ENCODE assay signal across 9 mouse cellular contexts in genomic region chr8:84712759-84713120, GRCm38 (mm10). TPM values are rescaled to one million over a fixed set of nuclear protein-coding genes. Genes with fewer than 3 reads are reported as not detected.
DNase-seq lines count a peak whose midpoint lies in the region; ATAC-seq lines count a peak whose summit lies in the region.
"Had no signal": no experiment of that assay in that cellular context is flagged by ENCODE, and none has a peak within 500 bp of the region (broad histone marks: within the 10 kb centered on the region; RNA-seq: fewer than 3 reads in every experiment).

No protein-coding gene starts in this region.

- peaks cover 37% of the 10 kb centered on the region for H3K4me1 ChIP-seq in kidney, embryonic 14.5 days (ENCODE audit: control insufficient read depth, insufficient read depth, low read length)
- H3K4me1 ChIP-seq in embryonic facial prominence, embryonic 14.5 days (ENCODE audit: control insufficient read depth, insufficient read depth, low read length) = peaks cover 63% of the 10 kb centered on the region
- peaks cover 51% of the 10 kb centered on the region for H3K4me1 ChIP-seq in hindbrain, embryonic 14.5 days (replicated peaks; ENCODE audit: control insufficient read depth, insufficient read depth, low read length)
- H3K4me1 ChIP-seq in midbrain, embryonic 16.5 days (ENCODE audit: control insufficient read depth, insufficient read depth, low read length) = peaks cover 24% of the 10 kb centered on the region

- no peak for DNase-seq in kidney, postnatal 10 days
- no peak for DNase-seq in embryonic facial prominence, embryonic 14.5 days (ENCODE audit: low spot score)
- no peak for DNase-seq in hindbrain, embryonic 14.5 days (ENCODE audit: low spot score)
- DNase-seq in cerebellum, adult 18-20 months = no peak
- no peak for DNase-seq in cerebellum, adult 8-10 months
- no peak for DNase-seq in urinary bladder, postnatal 36 days (ENCODE audit: low spot score in 2 of 2)
- DNase-seq: thymus, adult 2 months had no signal

- 24% methylated on average over 3 of the region's 3 CpGs for WGBS in kidney, embryonic 14.5 days
- WGBS in embryonic facial prominence, embryonic 14.5 days = 6% methylated on average over 3 of the region's 3 CpGs
- 9% methylated on average over 3 of the region's 3 CpGs for WGBS in hindbrain, embryonic 14.5 days
- 15% methylated on average over 3 of the region's 3 CpGs for WGBS in midbrain, embryonic 16.5 days

- H3K27me3 ChIP-seq in kidney, embryonic 14.5 days (ENCODE audit: control insufficient read depth, insufficient read depth, low read length) = peaks cover 55% of the 10 kb centered on the region
- peaks cover 10% of the 10 kb centered on the region for H3K27me3 ChIP-seq in embryonic facial prominence, embryonic 14.5 days (replicated peaks; ENCODE audit: control insufficient read depth, insufficient read depth, low read length)
- H3K27me3 ChIP-seq in hindbrain, embryonic 14.5 days (ENCODE audit: control insufficient read depth, insufficient read depth, low read length) = peaks cover 50% of the 10 kb centered on the region
- peaks cover 2% of the 10 kb centered on the region; the same call in 1 of the 2 replicates for H3K27me3 ChIP-seq in midbrain, embryonic 16.5 days (ENCODE audit: control insufficient read depth, insufficient read depth, low read depth, low read length)

- ATAC-seq in kidney, embryonic 14.5 days (ENCODE audit: low FRiP score, low TSS enrichment) = no peak
- ATAC-seq in embryonic facial prominence, embryonic 14.5 days (ENCODE audit: low read depth) = peak; percentile 60
- ATAC-seq in hindbrain, embryonic 14.5 days (ENCODE audit: low FRiP score) = peak; percentile 14; the same call in 1 of the 2 replicates
- ATAC-seq in midbrain, embryonic 16.5 days = no peak

- no peaks in the 10 kb centered on the region for H3K36me3 ChIP-seq in kidney, embryonic 14.5 days (ENCODE audit: control insufficient read depth, insufficient read depth, low read length)
- peaks cover 60% of the 10 kb centered on the region for H3K36me3 ChIP-seq in embryonic facial prominence, embryonic 14.5 days (ENCODE audit: control insufficient read depth, insufficient read depth, low read length)
- no peaks in the 10 kb centered on the region for H3K36me3 ChIP-seq in hindbrain, embryonic 14.5 days (replicated peaks; ENCODE audit: control insufficient read depth, insufficient read depth)
- H3K36me3 ChIP-seq in midbrain, embryonic 16.5 days (ENCODE audit: control insufficient read depth, insufficient read depth, low read length) = no peaks in the 10 kb centered on the region

- peak overlapping the region; percentile 5; the same call in 1 of the 2 replicates for H3K9ac ChIP-seq in kidney, embryonic 14.5 days (ENCODE audit: low read depth, low read length)
- peak overlapping the region; percentile 38; the same call in 1 of the 2 replicates for H3K9ac ChIP-seq in embryonic facial prominence, embryonic 14.5 days (ENCODE audit: low read depth, low read length)
- no peak overlapping the region for H3K9ac ChIP-seq in hindbrain, embryonic 14.5 days
- no peak overlapping the region for H3K9ac ChIP-seq in midbrain, embryonic 16.5 days (ENCODE audit: low read depth, low read length)

- H3K4me3 ChIP-seq in kidney, embryonic 14.5 days (ENCODE audit: low read length) = no peak overlapping the region
- H3K4me3 ChIP-seq in embryonic facial prominence, embryonic 14.5 days (ENCODE audit: low read depth, low read length) = no peak overlapping the region
- no peak overlapping the region for H3K4me3 ChIP-seq in hindbrain, embryonic 14.5 days (replicated peaks; ENCODE audit: low read length)
- no peak overlapping the region for H3K4me3 ChIP-seq in midbrain, embryonic 16.5 days (ENCODE audit: low read depth, low read length)

- H3K4me2 ChIP-seq in kidney, embryonic 14.5 days (replicated peaks; ENCODE audit: low read depth, low read length) = no peak overlapping the region
- peak overlapping the region; percentile 41 for H3K4me2 ChIP-seq in embryonic facial prominence, embryonic 14.5 days (ENCODE audit: low read depth, low read length)
- H3K4me2 ChIP-seq in hindbrain, embryonic 14.5 days (replicated peaks) = no peak overlapping the region
- no peak overlapping the region for H3K4me2 ChIP-seq in midbrain, embryonic 16.5 days (ENCODE audit: low read length)

- no peaks in the 10 kb centered on the region for H3K9me3 ChIP-seq in kidney, embryonic 14.5 days (ENCODE audit: control insufficient read depth, low read length)
- H3K9me3 ChIP-seq in embryonic facial prominence, embryonic 14.5 days (ENCODE audit: control insufficient read depth, low read length) = no peaks in the 10 kb centered on the region
- H3K9me3 ChIP-seq in hindbrain, embryonic 14.5 days (ENCODE audit: control insufficient read depth, low read length) = no peaks in the 10 kb centered on the region
- no peaks in the 10 kb centered on the region for H3K9me3 ChIP-seq in midbrain, embryonic 16.5 days (replicated peaks; ENCODE audit: control insufficient read depth, low read length, poor library complexity, severe bottlenecking)

- H3K27ac ChIP-seq in kidney, embryonic 14.5 days (ENCODE audit: low read depth, low read length) = peak overlapping the region; percentile 85
- peak overlapping the region; percentile 93 for H3K27ac ChIP-seq in embryonic facial prominence, embryonic 14.5 days (replicated peaks; ENCODE audit: low read depth, low read length)
- H3K27ac ChIP-seq in hindbrain, embryonic 14.5 days = peak overlapping the region; percentile 90
- H3K27ac ChIP-seq in midbrain, embryonic 16.5 days (ENCODE audit: low read length) = peak overlapping the region; percentile 54

RNA-seq across cellular contexts. Expression of gene G430095P16Rik, which starts 10.1 kb away (rescaled TPM):
- polyA plus RNA-seq in kidney, embryonic 14.5 days (2014; fragmentation: Nextera tagmentation; extraction: Ambion mirVana) = 1.7 and 2.8 TPM in 2 replicates
- polyA plus RNA-seq in embryonic facial prominence, embryonic 14.5 days (2014; fragmentation: Nextera tagmentation; extraction: Ambion mirVana) = 2.0 and 2.7 TPM in 2 replicates
- 0.55 and 0.71 TPM in 2 replicates for polyA plus RNA-seq in hindbrain, embryonic 14.5 days (2014; fragmentation: Nextera tagmentation; extraction: Ambion mirVana)
- 0.80 and 1.1 TPM in 2 replicates for polyA plus RNA-seq in midbrain, embryonic 16.5 days (2015; fragmentation: Nextera tagmentation; extraction: Ambion mirVana)

RNA-seq across cellular contexts. Expression of gene Lyl1, which starts 11.5 kb away (rescaled TPM):
- polyA plus RNA-seq in kidney, embryonic 14.5 days (2014; fragmentation: Nextera tagmentation; extraction: Ambion mirVana) = 6.3 and 8.9 TPM in 2 replicates
- 5.8 and 6.8 TPM in 2 replicates for polyA plus RNA-seq in embryonic facial prominence, embryonic 14.5 days (2014; fragmentation: Nextera tagmentation; extraction: Ambion mirVana)
- polyA plus RNA-seq in hindbrain, embryonic 14.5 days (2014; fragmentation: Nextera tagmentation; extraction: Ambion mirVana) = 3.8 and 5.1 TPM in 2 replicates
- polyA plus RNA-seq in midbrain, embryonic 16.5 days (2015; fragmentation: Nextera tagmentation; extraction: Ambion mirVana) = 2.2 and 3.1 TPM in 2 replicates

RNA-seq across cellular contexts. Expression of gene Nacc1, which starts 25.1 kb away (rescaled TPM):
- polyA plus RNA-seq in kidney, embryonic 14.5 days (2014; fragmentation: Nextera tagmentation; extraction: Ambion mirVana) = 28.1 and 33.1 TPM in 2 replicates
- 19.7 and 20.1 TPM in 2 replicates for polyA plus RNA-seq in embryonic facial prominence, embryonic 14.5 days (2014; fragmentation: Nextera tagmentation; extraction: Ambion mirVana)
- 17.8 and 18.1 TPM in 2 replicates for polyA plus RNA-seq in hindbrain, embryonic 14.5 days (2014; fragmentation: Nextera tagmentation; extraction: Ambion mirVana)
- 13.0 and 14.2 TPM in 2 replicates for polyA plus RNA-seq in midbrain, embryonic 16.5 days (2015; fragmentation: Nextera tagmentation; extraction: Ambion mirVana)

RNA-seq across cellular contexts. Expression of gene Trmt1, which starts 26.6 kb away (rescaled TPM):
- polyA plus RNA-seq in kidney, embryonic 14.5 days (2014; fragmentation: Nextera tagmentation; extraction: Ambion mirVana) = 65.4 and 82.3 TPM in 2 replicates
- polyA plus RNA-seq in embryonic facial prominence, embryonic 14.5 days (2014; fragmentation: Nextera tagmentation; extraction: Ambion mirVana) = 55.8 and 73.2 TPM in 2 replicates
- 55.2 and 62.1 TPM in 2 replicates for polyA plus RNA-seq in hindbrain, embryonic 14.5 days (2014; fragmentation: Nextera tagmentation; extraction: Ambion mirVana)
- polyA plus RNA-seq in midbrain, embryonic 16.5 days (2015; fragmentation: Nextera tagmentation; extraction: Ambion mirVana) = 59.0 and 68.1 TPM in 2 replicates

RNA-seq across cellular contexts. Expression of gene Ier2, which starts 50.1 kb away (rescaled TPM):
- polyA plus RNA-seq in kidney, embryonic 14.5 days (2014; fragmentation: Nextera tagmentation; extraction: Ambion mirVana) = 81.9 and 88.9 TPM in 2 replicates
- 45.9 and 50.3 TPM in 2 replicates for polyA plus RNA-seq in embryonic facial prominence, embryonic 14.5 days (2014; fragmentation: Nextera tagmentation; extraction: Ambion mirVana)
- polyA plus RNA-seq in hindbrain, embryonic 14.5 days (2014; fragmentation: Nextera tagmentation; extraction: Ambion mirVana) = 17.4 and 20.1 TPM in 2 replicates
- polyA plus RNA-seq in midbrain, embryonic 16.5 days (2015; fragmentation: Nextera tagmentation; extraction: Ambion mirVana) = 13.0 and 16.3 TPM in 2 replicates

Comparison
In these comparisons a context has a peak if more than half of its experiments do, and no peak if none do; other contexts are left out.
1. ATAC-seq: peak in embryonic facial prominence, embryonic 14.5 days (single experiment) and hindbrain, embryonic 14.5 days (single experiment); none in kidney, embryonic 14.5 days (single experiment) and midbrain, embryonic 16.5 days (single experiment).
2. H3K9ac ChIP-seq: peak in kidney, embryonic 14.5 days (single experiment) and embryonic facial prominence, embryonic 14.5 days (single experiment); none in hindbrain, embryonic 14.5 days (single experiment) and midbrain, embryonic 16.5 days (single experiment).
3. Peak in every context shown above with its lines, with median percentiles within 50 percentile points of each other: H3K27ac ChIP-seq.